Mouse (Mus musculus): Measurements from ENCODE around the gene 4931428F04Rik. TPM values are rescaled to one million over a fixed set of nuclear protein-coding genes. Genes with fewer than 3 reads are reported as not detected.

Gene 4931428F04Rik
- polyA plus RNA-seq, 1 experiment = 1.4 TPM

DNA sequence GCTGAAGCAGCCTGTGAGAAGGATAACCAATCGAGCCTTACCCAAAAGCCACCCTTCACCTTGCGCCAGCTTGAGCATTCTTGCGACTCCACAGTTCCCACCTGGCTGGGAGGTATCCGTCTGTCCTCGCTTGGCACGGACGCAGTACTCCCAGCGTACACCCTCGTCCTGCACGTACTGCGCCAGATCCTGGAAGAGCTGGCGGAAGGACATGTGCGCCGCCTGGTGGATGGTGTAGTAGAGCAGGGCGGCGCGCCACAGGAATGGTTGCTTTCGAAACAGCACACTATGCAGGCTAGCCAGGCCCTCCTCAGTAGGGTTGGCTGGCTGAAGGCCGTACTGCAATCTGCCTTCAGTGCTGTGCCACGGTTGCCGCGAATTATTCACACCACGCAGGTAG lies 6.6 kb downstream of the 4931428F04Rik start:
- H3K27ac ChIP-seq (replicated peaks; ENCODE audit: low read depth, low read length) = no peak overlapping the region
- no peak overlapping the region for H3K4me3 ChIP-seq (ENCODE audit: insufficient read depth, low read depth, low read length)
- H3K4me1 ChIP-seq (ENCODE audit: control insufficient read depth, insufficient read depth, insufficient read length, low read length) = no peaks in the 10 kb centered on the region

DNA sequence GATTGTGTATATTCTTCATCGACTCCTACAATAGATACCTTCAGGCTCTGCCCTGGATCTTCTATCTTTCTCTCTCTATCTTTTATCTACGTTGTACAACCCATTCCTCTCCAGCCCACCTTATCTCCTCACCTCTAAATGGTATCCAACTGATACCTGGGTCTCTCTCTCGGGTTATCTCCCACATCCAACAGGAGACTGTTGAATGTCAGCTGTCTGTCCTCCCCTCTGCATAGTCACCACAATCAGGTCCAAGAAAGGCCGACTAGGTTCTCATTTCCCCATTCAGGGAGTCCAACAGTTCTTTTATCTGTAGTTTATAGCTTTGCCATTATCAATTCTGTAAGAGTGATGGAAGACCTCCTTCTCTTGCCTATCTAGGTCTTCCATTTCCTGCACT lies 7.4 kb downstream of the 4931428F04Rik start:
- H3K27ac ChIP-seq (replicated peaks; ENCODE audit: low read depth, low read length) = no peak overlapping the region
- H3K4me3 ChIP-seq (ENCODE audit: insufficient read depth, low read depth, low read length) = no peak overlapping the region
- H3K4me1 ChIP-seq (ENCODE audit: control insufficient read depth, insufficient read depth, insufficient read length, low read length) = no peaks in the 10 kb centered on the region

- H3K27ac ChIP-seq (replicated peaks; ENCODE audit: low read depth, low read length) = no peak overlapping the region
- H3K4me3 ChIP-seq (ENCODE audit: insufficient read depth, low read depth, low read length) = no peak overlapping the region
These were observed 7.8 kb downstream of the 4931428F04Rik start for GRCm38 (mm10) chr8:105281821-105282220.

DNA sequence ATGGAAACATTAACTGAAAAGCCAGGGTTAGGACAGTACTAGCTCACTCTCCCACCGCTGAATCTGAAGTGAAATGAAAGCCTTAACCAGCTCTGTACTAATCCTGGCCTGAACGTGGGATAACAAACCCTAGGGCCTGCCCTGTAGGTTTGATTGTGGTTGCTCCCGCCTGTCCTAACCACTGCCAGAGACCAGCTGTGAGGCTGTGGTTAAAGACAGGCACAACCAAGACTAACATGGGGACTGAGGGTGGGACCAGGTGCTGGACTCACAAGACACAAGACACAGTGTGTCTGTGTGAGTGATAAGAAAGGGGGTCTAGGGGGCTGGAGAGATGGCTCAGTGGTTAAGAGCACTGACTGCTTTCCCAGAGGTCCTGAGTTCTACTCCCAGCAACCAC lies 9.1 kb downstream of the 4931428F04Rik start:
- Histone ChIP-seq H3K4me3 (ENCODE audit: insufficient read depth, low read depth, low read length) (no peak overlapping the region), H3K4me1 (ENCODE audit: control insufficient read depth, insufficient read depth, insufficient read length, low read length) (no peaks in the 10 kb centered on the region), H3K27ac (replicated peaks; ENCODE audit: low read depth, low read length) (no peak overlapping the region)

More at GRCm38 (mm10) chr8:105281821-105282220, 7.8 kb downstream of the 4931428F04Rik start:
- no peaks in the 10 kb centered on the region for H3K4me1 ChIP-seq (ENCODE audit: control insufficient read depth, insufficient read depth, insufficient read length, low read length)

GRCm38 (mm10) chr8:105278911-105279334 lies 10.7 kb downstream of the 4931428F04Rik start:
- H3K4me1 ChIP-seq (ENCODE audit: control insufficient read depth, insufficient read depth, insufficient read length, low read length) = no peaks in the 10 kb centered on the region
- H3K27ac ChIP-seq (replicated peaks; ENCODE audit: low read depth, low read length) = no peak overlapping the region
- peak overlapping the region; percentile 38 for H3K4me3 ChIP-seq (ENCODE audit: insufficient read depth, low read depth, low read length)

DNA sequence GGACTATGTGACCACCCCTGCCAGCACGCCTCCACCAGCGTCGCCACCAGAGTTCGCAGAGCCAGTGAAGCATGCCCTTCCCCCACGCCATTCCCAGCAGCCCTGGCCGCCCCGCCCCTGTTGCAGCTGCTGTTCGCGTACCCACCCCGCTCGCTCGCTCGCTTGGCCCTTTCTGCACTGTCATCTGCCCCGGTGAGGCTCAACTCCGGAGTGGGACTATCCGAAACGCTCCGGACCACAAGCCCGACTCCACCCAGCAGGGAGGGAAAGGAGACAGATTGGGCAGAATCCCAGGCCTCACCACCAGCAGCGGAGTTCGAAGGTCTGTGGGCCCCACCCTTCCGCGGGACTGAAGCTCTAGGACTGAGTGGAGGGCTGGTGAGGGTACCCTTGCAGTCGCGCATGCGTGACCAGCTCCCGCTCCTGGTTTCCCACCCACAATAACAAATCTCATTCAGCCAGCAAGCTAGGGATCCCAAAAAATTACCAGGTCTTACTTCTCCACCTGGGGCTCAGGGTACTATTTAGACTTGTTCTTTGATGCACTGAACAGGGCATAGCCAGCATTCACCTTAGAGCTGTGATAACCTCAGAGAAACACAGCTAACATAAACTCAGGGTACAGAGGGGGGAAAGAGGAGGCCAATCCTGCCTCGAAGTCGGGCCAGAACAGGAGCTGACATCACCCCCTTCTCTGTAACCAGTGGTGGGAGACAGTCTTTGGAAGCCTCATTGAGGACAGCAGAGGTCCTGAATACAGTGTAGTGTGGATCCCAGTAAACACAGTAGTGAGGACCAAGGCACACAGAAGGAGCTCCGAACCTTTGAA lies 13.2 kb downstream of the 4931428F04Rik start:
- Histone ChIP-seq H3K4me1 (ENCODE audit: control insufficient read depth, insufficient read depth, insufficient read length, low read length) (no peaks in the 10 kb centered on the region), H3K27ac (replicated peaks; ENCODE audit: low read depth, low read length) (no peak overlapping the region), H3K4me3 (ENCODE audit: insufficient read depth, low read depth, low read length) (peak overlapping the region; percentile 66)

GRCm38 (mm10) chr8:105275840-105276239 lies 13.8 kb downstream of the 4931428F04Rik start, which contains the start of gene Nol3:
Gene Nol3, plus strand, starts transcription at chr8:105276140.
- no peak within 1 kb of the TSS for H3K27ac ChIP-seq (replicated peaks; ENCODE audit: low read depth, low read length)
- H3K4me1 ChIP-seq (ENCODE audit: control insufficient read depth, insufficient read depth, insufficient read length, low read length) = no peaks in the 10 kb centered on the region
- peak within 1 kb of the TSS; percentile 66 for H3K4me3 ChIP-seq (ENCODE audit: insufficient read depth, low read depth, low read length)

DNA sequence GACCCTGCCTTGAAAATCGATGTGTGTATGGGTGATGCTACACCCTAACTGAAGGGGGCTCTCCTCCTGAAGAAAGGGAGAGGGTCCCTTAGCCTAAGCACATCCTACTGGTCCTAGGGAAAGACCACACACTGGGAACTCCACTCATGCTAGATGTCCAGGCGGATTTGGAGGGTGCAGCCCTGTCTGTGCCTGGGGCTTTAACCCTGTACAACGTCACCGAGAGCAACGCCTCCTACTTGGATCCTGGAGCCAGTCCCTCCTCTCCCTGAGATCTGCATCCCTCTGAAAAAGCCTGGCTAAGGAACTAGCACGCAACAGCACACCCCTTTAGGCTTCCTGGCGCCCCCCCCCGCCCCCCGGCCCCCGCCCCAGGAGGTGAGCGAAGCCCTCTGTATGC lies 14.3 kb downstream of the 4931428F04Rik start:
- Histone ChIP-seq H3K4me1 (ENCODE audit: control insufficient read depth, insufficient read depth, insufficient read length, low read length) (no peaks in the 10 kb centered on the region), H3K4me3 (ENCODE audit: insufficient read depth, low read depth, low read length) (no peak overlapping the region), H3K27ac (replicated peaks; ENCODE audit: low read depth, low read length) (no peak overlapping the region)

DNA sequence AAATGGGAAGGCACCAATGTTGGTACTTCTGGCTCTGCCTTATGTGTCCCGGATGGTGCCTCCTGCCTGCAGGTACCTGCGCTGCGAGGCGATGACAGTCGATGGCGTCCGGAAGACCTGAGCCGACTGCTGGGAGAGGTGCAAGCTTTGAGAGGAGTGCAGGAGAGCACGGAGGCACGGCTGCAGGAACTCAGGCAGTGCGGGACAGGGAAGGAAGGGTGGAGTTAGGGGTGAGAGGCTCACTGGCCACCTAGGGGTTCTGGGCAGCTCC lies 18.8 kb downstream of the 4931428F04Rik start:
- no peak overlapping the region for H3K27ac ChIP-seq (replicated peaks; ENCODE audit: low read depth, low read length)
- H3K4me3 ChIP-seq (ENCODE audit: insufficient read depth, low read depth, low read length) = no peak overlapping the region
- no peaks in the 10 kb centered on the region for H3K4me1 ChIP-seq (ENCODE audit: control insufficient read depth, insufficient read depth, insufficient read length, low read length)

DNA sequence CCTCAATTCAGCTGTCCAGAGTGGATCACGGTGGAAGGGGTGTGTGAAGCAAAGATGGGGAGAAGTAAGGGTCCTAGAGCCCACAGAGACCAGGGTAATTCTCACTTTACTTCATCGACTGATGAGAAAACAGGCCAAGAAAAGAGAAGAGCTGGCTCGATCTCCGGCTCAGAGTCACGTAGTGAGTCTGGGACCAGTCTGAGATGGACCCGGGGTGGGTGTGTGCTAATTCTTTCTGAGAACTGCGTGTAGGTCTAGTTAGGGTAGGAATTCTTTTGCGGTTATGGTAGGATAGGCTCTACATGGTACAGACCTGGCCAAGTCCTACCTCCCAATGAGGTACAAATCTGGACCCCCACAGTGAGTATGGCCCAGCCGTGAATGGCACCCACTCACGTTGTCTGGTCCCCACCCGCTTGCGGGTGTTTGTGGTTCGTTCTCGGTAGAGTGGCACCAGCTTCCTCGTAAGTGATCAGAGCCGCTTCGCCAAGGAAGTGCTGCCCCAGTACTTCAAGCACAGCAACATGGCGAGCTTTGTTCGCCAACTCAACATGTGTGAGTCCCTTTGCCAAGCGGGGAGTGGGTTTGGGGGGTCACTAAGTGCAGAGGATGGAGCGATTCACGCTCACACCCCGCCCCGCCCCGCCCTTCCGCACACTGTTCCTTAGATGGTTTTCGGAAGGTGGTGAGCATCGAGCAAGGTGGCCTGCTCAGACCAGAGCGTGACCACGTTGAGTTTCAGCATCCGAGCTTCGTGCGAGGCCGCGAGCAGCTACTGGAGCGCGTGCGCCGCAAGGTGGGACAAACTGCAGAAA lies 19.4 kb downstream of the 4931428F04Rik start:
- Histone ChIP-seq H3K27ac (replicated peaks; ENCODE audit: low read depth, low read length) (no peak overlapping the region), H3K4me1 (ENCODE audit: control insufficient read depth, insufficient read depth, insufficient read length, low read length) (peaks cover 2% of the 10 kb centered on the region; the same call in 1 of the 2 replicates), H3K4me3 (ENCODE audit: insufficient read depth, low read depth, low read length) (peak overlapping the region; percentile 64)

- Histone ChIP-seq H3K27ac (replicated peaks; ENCODE audit: low read depth, low read length) (peak within 1 kb of the TSS; percentile 37; the same call in 1 of the 2 replicates), H3K4me3 (ENCODE audit: insufficient read depth, low read depth, low read length) (peak within 1 kb of the TSS; percentile 64), H3K4me1 (ENCODE audit: control insufficient read depth, insufficient read depth, insufficient read length, low read length) (peaks cover 5% of the 10 kb centered on the region; the same call in 1 of the 2 replicates)
These were observed 20.2 kb downstream of the 4931428F04Rik start, which contains the start of gene Hsf4 for GRCm38 (mm10) chr8:105269461-105269947. Gene Hsf4, plus strand, starts transcription at chr8:105269801.

GRCm38 (mm10) chr8:105269075-105269458 lies 20.6 kb downstream of the 4931428F04Rik start:
- Histone ChIP-seq H3K27ac (replicated peaks; ENCODE audit: low read depth, low read length) (0 out of 2 replicates have a peak overlapping the region, but pooled peaks have one; percentile 37), H3K4me3 (ENCODE audit: insufficient read depth, low read depth, low read length) (peak overlapping the region; percentile 64), H3K4me1 (ENCODE audit: control insufficient read depth, insufficient read depth, insufficient read length, low read length) (peaks cover 5% of the 10 kb centered on the region; the same call in 1 of the 2 replicates)

- Histone ChIP-seq H3K27ac (replicated peaks; ENCODE audit: low read depth, low read length) (no peak overlapping the region), H3K4me3 (ENCODE audit: insufficient read depth, low read depth, low read length) (peak overlapping the region; percentile 64), H3K4me1 (ENCODE audit: control insufficient read depth, insufficient read depth, insufficient read length, low read length) (peaks cover 5% of the 10 kb centered on the region; the same call in 1 of the 2 replicates)
These were observed 21.2 kb downstream of the 4931428F04Rik start for GRCm38 (mm10) chr8:105268342-105269074.

DNA sequence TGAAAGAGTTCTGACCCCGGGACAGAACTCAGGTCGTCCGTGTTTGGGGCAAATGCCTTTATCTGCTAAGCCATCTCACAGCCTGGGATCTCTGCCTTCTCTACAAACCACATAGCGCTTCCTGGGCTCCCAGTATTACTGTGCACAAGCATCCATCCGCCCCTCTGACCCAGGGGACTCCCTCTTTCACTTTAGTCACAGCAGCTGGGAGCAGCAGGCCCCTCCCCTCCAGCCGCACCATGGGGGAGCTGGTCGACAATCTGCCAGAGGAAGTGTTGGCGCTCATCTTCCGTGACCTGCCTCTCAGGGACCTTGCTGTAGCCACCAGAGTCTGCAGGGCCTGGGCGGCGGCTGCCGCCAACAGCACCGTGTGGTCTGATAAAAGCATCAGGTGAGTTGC lies 22.9 kb downstream of the 4931428F04Rik start:
- H3K27ac ChIP-seq (replicated peaks; ENCODE audit: low read depth, low read length) = no peak overlapping the region
- peaks cover 5% of the 10 kb centered on the region; the same call in 1 of the 2 replicates for H3K4me1 ChIP-seq (ENCODE audit: control insufficient read depth, insufficient read depth, insufficient read length, low read length)
- no peak overlapping the region for H3K4me3 ChIP-seq (ENCODE audit: insufficient read depth, low read depth, low read length)

GRCm38 (mm10) chr8:105265128-105265527 lies 24.5 kb downstream of the 4931428F04Rik start:
- Histone ChIP-seq H3K27ac (replicated peaks; ENCODE audit: low read depth, low read length) (no peak overlapping the region), H3K4me3 (ENCODE audit: insufficient read depth, low read depth, low read length) (peak overlapping the region; percentile 84), H3K4me1 (ENCODE audit: control insufficient read depth, insufficient read depth, insufficient read length, low read length) (peaks cover 5% of the 10 kb centered on the region; the same call in 1 of the 2 replicates)

Data from brown adipose tissue, adult 24 weeks (tissue).